Mouse (Mus musculus): ENCODE results near the gene Ftsj3. TPM values are rescaled to one million over a fixed set of nuclear protein-coding genes. Genes with fewer than 3 reads are reported as not detected.

The Ftsj3 gene
- total and polyA plus RNA-seq, 3 experiments, result 205 to 308 TPM; not detected in 1

DNA sequence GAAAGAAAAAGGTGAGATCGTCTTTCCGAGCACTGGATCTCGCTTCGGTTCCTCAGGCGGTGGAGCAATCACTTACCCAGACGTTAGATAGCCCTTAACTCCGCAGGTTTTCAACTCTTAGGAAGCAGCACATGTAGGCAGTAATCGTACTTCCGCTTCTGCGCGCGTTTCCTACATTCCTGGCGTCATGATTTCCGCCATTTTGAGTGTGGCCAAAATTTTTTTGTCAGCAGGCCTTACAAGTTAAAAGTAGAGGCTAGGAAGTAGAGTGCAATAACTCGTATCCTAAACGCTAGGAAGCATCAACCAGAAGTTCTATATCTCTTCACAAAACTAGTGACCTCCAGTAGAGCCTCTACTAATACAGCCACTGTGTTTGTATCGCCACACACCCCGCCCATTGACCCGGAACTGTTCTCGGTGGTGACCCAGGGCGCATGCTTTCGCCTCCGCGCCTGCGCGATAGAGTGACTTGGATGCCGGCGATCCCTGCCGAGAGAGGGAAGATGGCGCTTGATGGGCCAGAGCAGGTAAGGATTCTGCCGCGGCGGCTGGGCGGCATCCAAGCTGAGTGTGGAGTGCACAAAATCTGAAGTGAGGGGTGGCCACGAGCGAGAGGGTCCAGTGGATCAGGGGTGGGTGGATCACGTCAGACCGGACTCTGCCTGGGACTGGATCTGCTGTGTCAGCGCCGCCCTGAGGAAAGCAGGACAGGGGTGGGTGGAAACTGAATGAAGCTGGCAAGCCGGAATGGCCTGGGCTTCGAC, at the start of gene Ftsj3, which contains the start of gene Psmc5 (continued):
- peak; percentile 96 for TF ChIP-seq TBP (IDR thresholded peaks at IDR 0.05; ENCODE audit: low read depth, low read length)
- no peak; the same call in 1 of the 2 replicates for TF ChIP-seq GABPA (IDR thresholded peaks at IDR 0.05; ENCODE audit: low read depth, low read length)
- TF ChIP-seq UBTF (IDR thresholded peaks at IDR 0.05; ENCODE audit: borderline replicate concordance, insufficient read depth, low read depth, low read length), result 0 out of 2 replicates have a peak, but pooled peaks have one; percentile 39
- 0 out of 2 replicates have a peak, but pooled peaks have one; percentile 25 for TF ChIP-seq MEF2A (IDR thresholded peaks at IDR 0.05; ENCODE audit: extremely low read depth, insufficient replicate concordance, low read depth, low read length, poor library complexity, severe bottlenecking)

DNA sequence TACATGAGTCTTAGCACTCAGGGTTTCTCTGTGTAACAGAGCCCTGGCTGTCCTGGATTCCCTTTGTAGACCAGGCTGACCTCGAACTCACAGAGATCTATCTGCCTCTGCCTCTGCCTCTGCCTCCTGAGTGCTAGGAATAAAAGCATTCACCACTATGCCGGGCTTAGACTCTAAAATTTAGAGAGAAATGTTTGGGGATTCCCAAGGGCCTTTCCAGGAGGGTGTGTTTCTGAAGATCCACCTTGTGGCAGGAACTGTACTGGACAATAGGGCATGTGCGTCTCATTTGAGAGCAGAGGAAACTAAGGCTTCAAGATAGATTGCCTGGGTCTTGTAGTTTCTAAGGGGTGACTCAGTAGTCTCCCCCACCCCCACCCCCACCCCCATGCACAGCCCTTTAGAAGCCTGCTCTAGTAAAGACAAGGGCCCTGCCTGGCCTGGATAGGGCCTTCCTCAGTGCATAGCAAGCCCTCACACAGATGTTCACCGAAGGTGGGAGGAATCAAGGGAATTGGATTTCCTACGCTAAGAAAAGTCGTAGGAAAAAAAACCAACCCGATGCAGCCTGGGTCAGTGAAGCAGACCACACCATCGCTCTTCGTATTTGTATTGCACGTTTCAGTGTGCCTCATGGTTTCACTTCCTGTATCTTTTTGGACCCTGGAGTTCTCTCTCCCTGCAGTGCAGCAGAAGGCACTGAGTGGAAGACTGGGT, 49.6 kb upstream of the Ftsj3 start:
- H3K4me1 ChIP-seq (ENCODE audit: control insufficient read depth in 1 of 2, insufficient read depth in 2 of 2, low read length in 2 of 2), result no peaks in the 10 kb centered on the region
- no peak overlapping the region for H3K27ac ChIP-seq (ENCODE audit: control insufficient read depth, low read depth, low read length)
- peaks cover 5 to 13% of the 10 kb centered on the region in 2 experiments; a peak in 2 of 4 replicates for H3K27me3 ChIP-seq (ENCODE audit: control insufficient read depth in 1 of 2, insufficient read depth in 2 of 2, low read length in 2 of 2)
- TF ChIP-seq RAD21 (IDR thresholded peaks at IDR 0.05; ENCODE audit: low read depth, low read length), result no peak
- no peak for TF ChIP-seq ELF1 (IDR thresholded peaks at IDR 0.05; ENCODE audit: low read depth, low read length)
- no peak for TF ChIP-seq MYB (IDR thresholded peaks at IDR 0.05; ENCODE audit: low read depth, low read length)
- TF ChIP-seq USF1 (IDR thresholded peaks at IDR 0.05; ENCODE audit: low read depth, low read length), result no peak
- no peak for TF ChIP-seq CTCF (IDR thresholded peaks at IDR 0.05 in 2 of 3, conservative IDR thresholded peaks at IDR 0.05 in 1 of 3; ENCODE audit: control insufficient read depth in 1 of 3, insufficient read depth in 1 of 3, low read depth in 2 of 3, low read length in 3 of 3, poor library complexity in 1 of 3, severe bottlenecking in 1 of 3)
- no peak for TF ChIP-seq GABPA (IDR thresholded peaks at IDR 0.05; ENCODE audit: low read depth, low read length)
- TF ChIP-seq USF2 (IDR thresholded peaks at IDR 0.05; ENCODE audit: borderline replicate concordance in 1 of 2, insufficient read depth in 1 of 2, low read depth in 1 of 2, low read length in 2 of 2), result no peak
- no peak for TF ChIP-seq MYC (IDR thresholded peaks at IDR 0.05; ENCODE audit: low read depth, low read length)
- TF ChIP-seq JUND (IDR thresholded peaks at IDR 0.05; ENCODE audit: low read depth, low read length), result no peak
- no peak for TF ChIP-seq SIN3A (IDR thresholded peaks at IDR 0.05; ENCODE audit: low read length)
- TF ChIP-seq POLR2AphosphoS2 (IDR thresholded peaks at IDR 0.05; ENCODE audit: low read length), result no peak
- H3K36me3 ChIP-seq (ENCODE audit: control insufficient read depth in 1 of 2, insufficient read depth in 2 of 2, low read length in 2 of 2), result no peaks in the 10 kb centered on the region
- no peaks in the 10 kb centered on the region for H3K79me2 ChIP-seq (ENCODE audit: control insufficient read depth, insufficient read depth, low read length, poor library complexity)
- no peak overlapping the region for H3K4me3 ChIP-seq (ENCODE audit: control insufficient read depth in 1 of 2, insufficient read depth in 1 of 2, low read depth in 2 of 2, low read length in 2 of 2)
- DNase-seq (ENCODE audit: low read depth, low spot score), result no peak
- H3K9ac ChIP-seq (ENCODE audit: control insufficient read depth, low read depth, low read length, poor library complexity, severe bottlenecking), result no peak overlapping the region
- H3K9me3 ChIP-seq (replicated peaks; ENCODE audit: insufficient read depth, low read length), result no peaks in the 10 kb centered on the region

DNA sequence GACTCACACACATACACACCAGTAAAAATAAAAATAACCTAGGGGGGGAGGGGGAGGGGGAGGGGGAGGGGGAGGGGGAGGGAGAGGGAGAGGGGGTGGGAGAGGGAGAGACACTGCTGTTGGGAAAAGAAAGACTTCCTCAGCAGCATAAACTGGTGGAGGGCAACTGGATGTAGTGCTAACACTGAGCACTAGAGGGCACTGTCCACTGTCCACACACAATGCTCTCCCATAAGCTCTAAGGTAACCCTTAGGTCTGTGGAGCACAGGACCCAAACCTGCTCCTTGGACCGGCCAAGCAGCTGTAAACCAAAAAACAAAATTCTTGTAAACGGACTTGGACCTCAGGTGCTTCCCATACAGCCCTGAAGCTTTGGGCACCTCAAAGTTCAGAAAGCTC, 46.8 kb upstream of the Ftsj3 start:
- no peak overlapping the region for H3K4me3 ChIP-seq (ENCODE audit: control insufficient read depth in 1 of 2, insufficient read depth in 1 of 2, low read depth in 2 of 2, low read length in 2 of 2)
- H3K4me1 ChIP-seq (ENCODE audit: control insufficient read depth in 1 of 2, insufficient read depth in 2 of 2, low read length in 2 of 2), result no peaks in the 10 kb centered on the region
- no peaks in the 10 kb centered on the region for H3K36me3 ChIP-seq (ENCODE audit: control insufficient read depth in 1 of 2, insufficient read depth in 2 of 2, low read length in 2 of 2)
- H3K27me3 ChIP-seq (ENCODE audit: control insufficient read depth in 1 of 2, insufficient read depth in 2 of 2, low read length in 2 of 2), result peaks cover 5 to 10% of the 10 kb centered on the region in 2 experiments; a peak in 3 of 4 replicates
- H3K79me2 ChIP-seq (ENCODE audit: control insufficient read depth, insufficient read depth, low read length, poor library complexity), result no peaks in the 10 kb centered on the region
- TF ChIP-seq CTCF (IDR thresholded peaks at IDR 0.05 in 2 of 3, conservative IDR thresholded peaks at IDR 0.05 in 1 of 3; ENCODE audit: control insufficient read depth in 1 of 3, insufficient read depth in 1 of 3, low read depth in 2 of 3, low read length in 3 of 3, poor library complexity in 1 of 3, severe bottlenecking in 1 of 3) (peak; percentile 91 to 94 (median 92)), MAZ (IDR thresholded peaks at IDR 0.05; ENCODE audit: low read depth, low read length) (no peak), ZC3H11A (IDR thresholded peaks at IDR 0.05; ENCODE audit: low read depth, low read length) (peak; percentile 79), SMC3 (IDR thresholded peaks at IDR 0.05; ENCODE audit: low read depth, low read length) (peak; percentile 88), UBTF (IDR thresholded peaks at IDR 0.05; ENCODE audit: borderline replicate concordance, insufficient read depth, low read depth, low read length) (no peak), MAX (IDR thresholded peaks at IDR 0.05; ENCODE audit: low read length) (no peak), RAD21 (IDR thresholded peaks at IDR 0.05; ENCODE audit: low read depth, low read length) (peak; percentile 89), NRF1 (IDR thresholded peaks at IDR 0.05; ENCODE audit: insufficient read depth, low read depth, low read length, poor library complexity, severe bottlenecking) (no peak)
- no peaks in the 10 kb centered on the region for H3K9me3 ChIP-seq (replicated peaks; ENCODE audit: insufficient read depth, low read length)
- no peak overlapping the region for H3K27ac ChIP-seq (ENCODE audit: control insufficient read depth, low read depth, low read length)
- DNase-seq (ENCODE audit: low read depth, low spot score), result peak; percentile 89
- no peak overlapping the region for H3K9ac ChIP-seq (ENCODE audit: control insufficient read depth, low read depth, low read length, poor library complexity, severe bottlenecking)

Data from MEL (cell line).